Mouse (Mus musculus) kidney, postnatal 0 days (tissue): ENCODE measurements around the gene Tas2r108. TPM values are rescaled to one million over a fixed set of nuclear protein-coding genes. Genes with fewer than 3 reads are reported as not detected.
A peak's percentile ranks its signal among the peaks of the same experiment; 100 is the strongest.

ENCODE experiments used
- ATAC-seq: fragments of 200-750 bp; cut with Nextera tagmentation; replicated peaks from 2 replicates; pipeline ENCODE4 v1.8.0; 2017; ENCODE audit warnings: low read depth, moderate number of reproducible peaks, moderate TSS enrichment, moderate library complexity; ENCODE audit not compliant: low FRiP score
- DNase-seq: peaks from one replicate; pipeline ENCODE4 v3.0.0-alpha.2; 2016; ENCODE audit warnings: low spot score
- H3K27ac ChIP-seq: fragments of 300-500 bp; sonication (generic); 2 replicates; pipeline ENCODE4 v1.5.1; 2014; ENCODE audit warnings: mild to moderate bottlenecking
- H3K27me3 ChIP-seq: fragments of 300-500 bp; sonication (generic); 2 replicates; pipeline ENCODE4 v1.6.1; 2014; ENCODE audit warnings: low read length, mixed read lengths; ENCODE audit not compliant: insufficient read depth
- H3K36me3 ChIP-seq: fragments of 300-500 bp; sonication (generic); 2 replicates; pipeline ENCODE4 v1.6.1; 2014; ENCODE audit warnings: low read length, mixed read lengths; ENCODE audit not compliant: insufficient read depth
- H3K4me1 ChIP-seq: fragments of 300-500 bp; sonication (generic); replicated peaks from 2 replicates; pipeline ENCODE4 v1.6.1; 2014; ENCODE audit warnings: antibody characterized with exemption, low read length, mixed read lengths; ENCODE audit not compliant: insufficient read depth
- H3K4me2 ChIP-seq: fragments of 300-500 bp; sonication (generic); 2 replicates; pipeline ENCODE4 v1.6.1; 2014; ENCODE audit warnings: mild to moderate bottlenecking, low read length, moderate library complexity, mixed read lengths
- H3K4me3 ChIP-seq: fragments of 300-500 bp; sonication (generic); replicated peaks from 2 replicates; pipeline ENCODE4 v1.5.1; 2014; ENCODE audit warnings: low read depth, low read length
- H3K9ac ChIP-seq: fragments of 300-500 bp; sonication (generic); 2 replicates; pipeline ENCODE4 v1.6.1; 2014; ENCODE audit warnings: low read depth, low read length
- H3K9me3 ChIP-seq: fragments of 300-500 bp; sonication (generic); replicated peaks from 2 replicates; pipeline ENCODE4 v1.6.1; 2016; ENCODE audit warnings: low read length, inconsistent platforms, mixed read lengths
- CTCF ChIP-seq: IDR thresholded peaks from 2 replicates; pipeline ENCODE4 v1.5.1; 2016; ENCODE audit warnings: antibody characterized with exemption, low read depth, mild to moderate bottlenecking, moderate library complexity
- WGBS: fragments of 180-500 bp; shearing (Covaris S2); extraction: QIAGEN DNeasy Blood & Tissue Kit; methylation state at CpG from one replicate; pipeline ENCODE4 v1.1.7; 2014; 5-methylcytosine and 5-hydroxymethylcytosine counted together
- polyA plus RNA-seq: library from polyadenylated mRNA; unstranded; fragments of >200 nt; fragmentation: Nextera tagmentation; extraction: Ambion mirVana; gene quantifications from 2 replicates; pipeline ENCODE4 v1.2.1, GENCODE M21; 2015

The Tas2r108 gene
- polyA plus RNA-seq, 1 experiment from 2014 or later = not detected

GRCm38 (mm10) chr6:40476132-40476531 lies 17.2 kb upstream of the Tas2r108 start:
- Histone ChIP-seq H3K9ac (no peak overlapping the region), H3K4me2 (no peak overlapping the region), H3K4me1 (0 out of 2 replicates have a peak, but pooled peaks cover 3% of the 10 kb centered on the region), H3K9me3 (no peaks in the 10 kb centered on the region), H3K36me3 (peaks cover 36% of the 10 kb centered on the region), H3K4me3 (no peak overlapping the region), H3K27me3 (no peaks in the 10 kb centered on the region), H3K27ac (no peak overlapping the region)
- DNase-seq (no peak), ATAC-seq (no peak)
- 81% methylated on average over 4 of the region's 4 CpGs for WGBS
- TF ChIP-seq CTCF = no peak

- 82% methylated on average over 1 of the region's 1 CpGs for WGBS
- Histone ChIP-seq H3K9me3 (no peaks in the 10 kb centered on the region), H3K4me2 (no peak overlapping the region), H3K36me3 (peaks cover 52% of the 10 kb centered on the region), H3K4me3 (no peak overlapping the region), H3K27me3 (no peaks in the 10 kb centered on the region), H3K27ac (no peak overlapping the region), H3K9ac (no peak overlapping the region), H3K4me1 (no peaks in the 10 kb centered on the region)
- ATAC-seq (no peak), DNase-seq (peak; percentile 55)
- TF ChIP-seq CTCF = peak; percentile 48
These were observed 13.6 kb upstream of the Tas2r108 start for GRCm38 (mm10) chr6:40479705-40480104.

- TF ChIP-seq CTCF = no peak
These were observed 11.0 kb upstream of the Tas2r108 start for GRCm38 (mm10) chr6:40482318-40482717.

GRCm38 (mm10) chr6:40490933-40491332 lies 2.4 kb upstream of the Tas2r108 start, which contains the start of gene Tas2r137:
Gene Tas2r137 (plus strand): TSS chr6:40491233.
- Histone ChIP-seq H3K4me2 (no peak within 1 kb of the TSS), H3K4me1 (no peaks in the 10 kb centered on the region), H3K27me3 (no peaks in the 10 kb centered on the region), H3K4me3 (no peak within 1 kb of the TSS), H3K9ac (no peak within 1 kb of the TSS), H3K36me3 (no peaks in the 10 kb centered on the region), H3K27ac (no peak within 1 kb of the TSS), H3K9me3 (no peaks in the 10 kb centered on the region)
- no peak for ATAC-seq
- DNase-seq = no peak
- no peak for TF ChIP-seq CTCF

More at GRCm38 (mm10) chr6:40482318-40482717, 11.0 kb upstream of the Tas2r108 start:
- DNase-seq = no peak
- H3K4me1 ChIP-seq = no peaks in the 10 kb centered on the region
- no peak overlapping the region for H3K4me2 ChIP-seq
- ATAC-seq = no peak
- H3K9ac ChIP-seq = no peak overlapping the region
- no peaks in the 10 kb centered on the region for H3K27me3 ChIP-seq
- no peak overlapping the region for H3K27ac ChIP-seq
- 90% methylated on average over 5 of the region's 5 CpGs for WGBS
- no peak overlapping the region for H3K4me3 ChIP-seq
- peaks cover 32% of the 10 kb centered on the region for H3K36me3 ChIP-seq
- H3K9me3 ChIP-seq = no peaks in the 10 kb centered on the region

- DNase-seq = no peak
- no peak for ATAC-seq
- WGBS = 59% methylated on average over 1 of the region's 1 CpGs
- Histone ChIP-seq H3K9me3 (no peaks in the 10 kb centered on the region), H3K9ac (no peak within 1 kb of the TSS), H3K4me2 (no peak within 1 kb of the TSS), H3K27ac (no peak within 1 kb of the TSS), H3K27me3 (no peaks in the 10 kb centered on the region), H3K4me1 (no peaks in the 10 kb centered on the region), H3K36me3 (no peaks in the 10 kb centered on the region), H3K4me3 (no peak within 1 kb of the TSS)
- TF ChIP-seq CTCF = no peak
These were observed 26.1 kb downstream of the Tas2r108 start, which contains the start of gene Prss37 for GRCm38 (mm10) chr6:40519408-40519807. Gene Prss37 (minus strand): TSS chr6:40519508.

Other genes with a start within 250 kb of the Tas2r108 start
- 32.0 and 36.4 TPM in 2 replicates for gene Agk, start 168.4 kb upstream of the Tas2r108 start, polyA plus RNA-seq
- gene E330009J07Rik, start 57.4 kb upstream of the Tas2r108 start, polyA plus RNA-seq = 6.9 TPM in 2 replicates
- 0.04 TPM in 1 of 2 replicates, not detected in the other for gene Wee2, start 54.4 kb upstream of the Tas2r108 start, polyA plus RNA-seq
- gene Ssbp1, start 22.2 kb upstream of the Tas2r108 start, polyA plus RNA-seq = 184 and 196 TPM in 2 replicates
- not detected in 2 replicates for gene Tas2r137, start 2.3 kb upstream of the Tas2r108 start, polyA plus RNA-seq
- gene Prss37, start 26.0 kb downstream of the Tas2r108 start, polyA plus RNA-seq = not detected in 2 replicates
- 0.03 and 0.12 TPM in 2 replicates for gene Olfr461, start 61.5 kb downstream of the Tas2r108 start, polyA plus RNA-seq
- gene Olfr460, start 76.0 kb downstream of the Tas2r108 start, polyA plus RNA-seq = not detected in 2 replicates
- gene Clec5a, start 92.3 kb downstream of the Tas2r108 start, polyA plus RNA-seq = 0.42 and 0.84 TPM in 2 replicates
- not detected in 2 replicates for gene Tas2r138, start 119.8 kb downstream of the Tas2r108 start, polyA plus RNA-seq
- 2.3 and 3.3 TPM in 2 replicates for gene Mgam, start 135.3 kb downstream of the Tas2r108 start, polyA plus RNA-seq